Mouse (Mus musculus): ENCODE data around the gene Hamp2. TPM values are rescaled to one million over a fixed set of nuclear protein-coding genes. Genes with fewer than 3 reads are reported as not detected.

Hamp2 gene
- polyA plus RNA-seq, 1 experiment, result not detected

- no peak for TF ChIP-seq GATA1 (IDR thresholded peaks at IDR 0.05; ENCODE audit: low read length)
Measured at GRCm38 (mm10) chr7:30908992-30909431, 15.5 kb downstream of the Hamp2 start.

GRCm38 (mm10) chr7:30908277-30908991 lies 16.0 kb downstream of the Hamp2 start:
- TF ChIP-seq GATA1 (IDR thresholded peaks at IDR 0.05; ENCODE audit: low read length), result no peak

GRCm38 (mm10) chr7:30904042-30904441 lies 20.4 kb downstream of the Hamp2 start:
- TF ChIP-seq GATA1 (IDR thresholded peaks at IDR 0.05; ENCODE audit: low read length), result no peak

GRCm38 (mm10) chr7:30895217-30895616 lies 29.3 kb downstream of the Hamp2 start:
- no peak for TF ChIP-seq GATA1 (IDR thresholded peaks at IDR 0.05; ENCODE audit: low read length)

- TF ChIP-seq GATA1 (IDR thresholded peaks at IDR 0.05; ENCODE audit: low read length), result no peak
Measured at GRCm38 (mm10) chr7:30892515-30892914, 32.0 kb downstream of the Hamp2 start.

GRCm38 (mm10) chr7:30891746-30892145 lies 32.7 kb downstream of the Hamp2 start:
- no peak for TF ChIP-seq GATA1 (IDR thresholded peaks at IDR 0.05; ENCODE audit: low read length)

- TF ChIP-seq GATA1 (IDR thresholded peaks at IDR 0.05; ENCODE audit: low read length), result no peak
Measured at GRCm38 (mm10) chr7:30890681-30891080, 33.8 kb downstream of the Hamp2 start.

- TF ChIP-seq GATA1 (IDR thresholded peaks at IDR 0.05; ENCODE audit: low read length), result no peak
Measured at GRCm38 (mm10) chr7:30888786-30889185, 35.7 kb downstream of the Hamp2 start.

- TF ChIP-seq GATA1 (IDR thresholded peaks at IDR 0.05; ENCODE audit: low read length), result no peak
Measured at GRCm38 (mm10) chr7:30887568-30888188, 36.8 kb downstream of the Hamp2 start.

- no peak for TF ChIP-seq GATA1 (IDR thresholded peaks at IDR 0.05; ENCODE audit: low read length)
Measured at GRCm38 (mm10) chr7:30886852-30887251, 37.6 kb downstream of the Hamp2 start.

- TF ChIP-seq GATA1 (IDR thresholded peaks at IDR 0.05; ENCODE audit: low read length), result no peak
Measured at GRCm38 (mm10) chr7:30884047-30884446, 40.4 kb downstream of the Hamp2 start.

- no peak for TF ChIP-seq GATA1 (IDR thresholded peaks at IDR 0.05; ENCODE audit: low read length)
Measured at GRCm38 (mm10) chr7:30881367-30881766, 43.1 kb downstream of the Hamp2 start.

- no peak for TF ChIP-seq GATA1 (IDR thresholded peaks at IDR 0.05; ENCODE audit: low read length)
Measured at GRCm38 (mm10) chr7:30880176-30880575, 44.3 kb downstream of the Hamp2 start, which contains the start of gene Cd22. Gene Cd22 (minus strand): TSS chr7:30880342.

GRCm38 (mm10) chr7:30878950-30879349 lies 45.5 kb downstream of the Hamp2 start:
- no peak for TF ChIP-seq GATA1 (IDR thresholded peaks at IDR 0.05; ENCODE audit: low read length)

- TF ChIP-seq GATA1 (IDR thresholded peaks at IDR 0.05; ENCODE audit: low read length), result no peak
Measured at GRCm38 (mm10) chr7:30873083-30873482, 51.4 kb downstream of the Hamp2 start.

Other genes with a start within 250 kb of the Hamp2 start
- not detected in 2 replicates for gene 2200002J24Rik, start 225.8 kb downstream of the Hamp2 start, polyA plus RNA-seq (2012)
- gene Atp4a, start 212.5 kb downstream of the Hamp2 start, polyA plus RNA-seq (2012), result not detected in 2 replicates
- gene Tmem147, start 195.1 kb downstream of the Hamp2 start, polyA plus RNA-seq (2012), result 197 and 201 TPM in 2 replicates
- gene Gapdhs, start 181.0 kb downstream of the Hamp2 start, polyA plus RNA-seq (2012), result not detected in 2 replicates
- gene Sbsn, start 173.2 kb downstream of the Hamp2 start, polyA plus RNA-seq (2012), result 5.3 and 6.4 TPM in 2 replicates
- gene Dmkn, start 160.9 kb downstream of the Hamp2 start, polyA plus RNA-seq (2012), result 0.17 TPM in 1 of 2 replicates, not detected in the other
- not detected in 2 replicates for gene Krtdap, start 136.8 kb downstream of the Hamp2 start, polyA plus RNA-seq (2012)
- gene Ffar2, start 100.9 kb downstream of the Hamp2 start, polyA plus RNA-seq (2012), result not detected in 2 replicates
- not detected in 2 replicates for gene Ffar3, start 68.5 kb downstream of the Hamp2 start, polyA plus RNA-seq (2012)
- not detected in 2 replicates for gene Ffar1, start 63.1 kb downstream of the Hamp2 start, polyA plus RNA-seq (2012)
- not detected in 2 replicates for gene Cd22, start 44.3 kb downstream of the Hamp2 start, polyA plus RNA-seq (2012)
- gene Mag, start 9.8 kb downstream of the Hamp2 start, polyA plus RNA-seq (2012), result not detected in 2 replicates
- gene Hamp, start 19.4 kb upstream of the Hamp2 start, polyA plus RNA-seq (2012), result not detected in 2 replicates
- gene Usf2, start 32.1 kb upstream of the Hamp2 start, polyA plus RNA-seq (2012), result 162 and 181 TPM in 2 replicates
- gene Lsr, start 48.8 kb upstream of the Hamp2 start, polyA plus RNA-seq (2012), result not detected in 2 replicates
- not detected in 2 replicates for gene Fam187b, start 49.1 kb upstream of the Hamp2 start, polyA plus RNA-seq (2012)
- gene Fxyd5, start 117.8 kb upstream of the Hamp2 start, polyA plus RNA-seq (2012), result 0.09 and 0.35 TPM in 2 replicates
- gene Fxyd7, start 126.8 kb upstream of the Hamp2 start, polyA plus RNA-seq (2012), result not detected in 2 replicates
- not detected in 2 replicates for gene Fxyd1, start 132.5 kb upstream of the Hamp2 start, polyA plus RNA-seq (2012)
- not detected in 2 replicates for gene Lgi4, start 134.7 kb upstream of the Hamp2 start, polyA plus RNA-seq (2012)
- not detected in 2 replicates for gene Fxyd3, start 152.0 kb upstream of the Hamp2 start, polyA plus RNA-seq (2012)
- gene Hpn, start 190.6 kb upstream of the Hamp2 start, polyA plus RNA-seq (2012), result 0.16 and 0.21 TPM in 2 replicates
- 0.11 and 0.17 TPM in 2 replicates for gene Scn1b, start 202.3 kb upstream of the Hamp2 start, polyA plus RNA-seq (2012)
- gene Gramd1a, start 231.2 kb upstream of the Hamp2 start, polyA plus RNA-seq (2012), result 89.7 and 102 TPM in 2 replicates